Mouse (Mus musculus): Measurements from ENCODE around the gene Olfr1351. TPM values are rescaled to one million over a fixed set of nuclear protein-coding genes. Genes with fewer than 3 reads are reported as not detected.
"Not testable (repeated sequence)": the region's sequence is repeated elsewhere in the genome, so short reads cannot be mapped to it uniquely, and the experiment has no call there.

Gene Olfr1351
- not detected in 2 replicates for polyA plus RNA-seq (2011; ENCODE audit: insufficient read depth, insufficient read length, low replicate concordance, missing spikeins)

GRCm38 (mm10) chr10:79012172-79012571, at the start of gene Olfr1351:
Olfr1351 (plus strand) TSS chr10:79012472.
- Histone ChIP-seq H3K27ac (ENCODE audit: control insufficient read depth, insufficient read depth, low read depth, low read length, poor library complexity) (no peak within 1 kb of the TSS), H3K4me3 (replicated peaks; ENCODE audit: control insufficient read depth, low read depth, low read length) (no peak within 1 kb of the TSS), H3K4me1 (ENCODE audit: control insufficient read depth, insufficient read depth, low read length) (no peaks in the 10 kb centered on the region)
- TF ChIP-seq CTCF (IDR thresholded peaks at IDR 0.05; ENCODE audit: control insufficient read depth, insufficient read depth, low read length), result no peak
- TF ChIP-seq POLR2A (IDR thresholded peaks at IDR 0.05; ENCODE audit: borderline replicate concordance, control insufficient read depth, low read depth, low read length), result no peak
- 63% methylated on average over 1 of the region's 1 CpGs for WGBS

- not testable (repeated sequence) for H3K27ac ChIP-seq (ENCODE audit: control insufficient read depth, insufficient read depth, low read depth, low read length, poor library complexity); H3K4me3 ChIP-seq (replicated peaks; ENCODE audit: control insufficient read depth, low read depth, low read length); H3K4me1 ChIP-seq (ENCODE audit: control insufficient read depth, insufficient read depth, low read length)
Measured at GRCm38 (mm10) chr10:78963009-78963408, 49.3 kb upstream of the Olfr1351 start, which contains the start of gene Olfr1353. Olfr1353 (plus strand) TSS chr10:78963309.

- no peak within 1 kb of the TSS for H3K4me3 ChIP-seq (replicated peaks; ENCODE audit: control insufficient read depth, low read depth, low read length)
- H3K27ac ChIP-seq (ENCODE audit: control insufficient read depth, insufficient read depth, low read depth, low read length, poor library complexity), result no peak within 1 kb of the TSS
- no peak for TF ChIP-seq CTCF (IDR thresholded peaks at IDR 0.05; ENCODE audit: control insufficient read depth, insufficient read depth, low read length)
- no peak for TF ChIP-seq POLR2A (IDR thresholded peaks at IDR 0.05; ENCODE audit: borderline replicate concordance, control insufficient read depth, low read depth, low read length)
- no peaks in the 10 kb centered on the region for H3K4me1 ChIP-seq (ENCODE audit: control insufficient read depth, insufficient read depth, low read length)
Measured at GRCm38 (mm10) chr10:78980750-78981149, 31.5 kb upstream of the Olfr1351 start, which contains the start of gene Olfr1352. Olfr1352 (plus strand) TSS chr10:78981050.

- no peak for TF ChIP-seq CTCF (IDR thresholded peaks at IDR 0.05; ENCODE audit: control insufficient read depth, insufficient read depth, low read length)
- no peak for TF ChIP-seq POLR2A (IDR thresholded peaks at IDR 0.05; ENCODE audit: borderline replicate concordance, control insufficient read depth, low read depth, low read length)
- Histone ChIP-seq H3K4me1 (ENCODE audit: control insufficient read depth, insufficient read depth, low read length) (no peaks in the 10 kb centered on the region), H3K27ac (ENCODE audit: control insufficient read depth, insufficient read depth, low read depth, low read length, poor library complexity) (no peak within 1 kb of the TSS), H3K4me3 (replicated peaks; ENCODE audit: control insufficient read depth, low read depth, low read length) (no peak within 1 kb of the TSS)
Measured at GRCm38 (mm10) chr10:79028441-79028840, 16.2 kb downstream of the Olfr1351 start, which contains the start of gene Olfr57. Olfr57 (plus strand) TSS chr10:79028741.

- not testable (repeated sequence) for H3K4me1 ChIP-seq (ENCODE audit: control insufficient read depth, insufficient read depth, low read length); H3K4me3 ChIP-seq (replicated peaks; ENCODE audit: control insufficient read depth, low read depth, low read length); H3K27ac ChIP-seq (ENCODE audit: control insufficient read depth, insufficient read depth, low read depth, low read length, poor library complexity)
- 84% methylated on average over 2 of the region's 2 CpGs for WGBS
Measured at GRCm38 (mm10) chr10:79042457-79042856, 30.2 kb downstream of the Olfr1351 start.

- H3K4me1 ChIP-seq (ENCODE audit: control insufficient read depth, insufficient read depth, low read length); H3K4me3 ChIP-seq (replicated peaks; ENCODE audit: control insufficient read depth, low read depth, low read length); H3K27ac ChIP-seq (ENCODE audit: control insufficient read depth, insufficient read depth, low read depth, low read length, poor library complexity): not testable (repeated sequence)
- 65% methylated on average over 3 of the region's 3 CpGs for WGBS
Measured at GRCm38 (mm10) chr10:79057370-79057769, 45.1 kb downstream of the Olfr1351 start.

Other genes starting within 250 kb of the Olfr1351 start
- 1.2 TPM in 1 of 2 replicates, not detected in the other for gene Slc1a6, start 232.0 kb upstream of the Olfr1351 start, polyA plus RNA-seq (2011; ENCODE audit: insufficient read depth, insufficient read length, low replicate concordance, missing spikeins)
- gene Olfr1356, start 160.3 kb upstream of the Olfr1351 start, polyA plus RNA-seq (2011; ENCODE audit: insufficient read depth, insufficient read length, low replicate concordance, missing spikeins), result not detected in 2 replicates
- not detected in 2 replicates for gene Olfr1355, start 136.9 kb upstream of the Olfr1351 start, polyA plus RNA-seq (2011; ENCODE audit: insufficient read depth, insufficient read length, low replicate concordance, missing spikeins)
- not detected in 2 replicates for gene Olfr1354, start 99.3 kb upstream of the Olfr1351 start, polyA plus RNA-seq (2011; ENCODE audit: insufficient read depth, insufficient read length, low replicate concordance, missing spikeins)
- gene Olfr8, start 61.8 kb upstream of the Olfr1351 start, polyA plus RNA-seq (2011; ENCODE audit: insufficient read depth, insufficient read length, low replicate concordance, missing spikeins), result not detected in 2 replicates
- not detected in 2 replicates for gene Olfr1353, start 49.2 kb upstream of the Olfr1351 start, polyA plus RNA-seq (2011; ENCODE audit: insufficient read depth, insufficient read length, low replicate concordance, missing spikeins)
- not detected in 2 replicates for gene Olfr1352, start 31.4 kb upstream of the Olfr1351 start, polyA plus RNA-seq (2011; ENCODE audit: insufficient read depth, insufficient read length, low replicate concordance, missing spikeins)
- not detected in 2 replicates for gene Olfr57, start 16.3 kb downstream of the Olfr1351 start, polyA plus RNA-seq (2011; ENCODE audit: insufficient read depth, insufficient read length, low replicate concordance, missing spikeins)
- 5.5 and 6.4 TPM in 2 replicates for gene 2610008E11Rik, start 85.1 kb downstream of the Olfr1351 start, polyA plus RNA-seq (2011; ENCODE audit: insufficient read depth, insufficient read length, low replicate concordance, missing spikeins)
- gene Vmn2r80, start 136.3 kb downstream of the Olfr1351 start, polyA plus RNA-seq (2011; ENCODE audit: insufficient read depth, insufficient read length, low replicate concordance, missing spikeins), result not detected in 2 replicates
- gene Vmn2r81, start 235.2 kb downstream of the Olfr1351 start, polyA plus RNA-seq (2011; ENCODE audit: insufficient read depth, insufficient read length, low replicate concordance, missing spikeins), result not detected in 2 replicates